ENCODE assay signal across 28 mouse cellular contexts in the genomic region with DNA sequence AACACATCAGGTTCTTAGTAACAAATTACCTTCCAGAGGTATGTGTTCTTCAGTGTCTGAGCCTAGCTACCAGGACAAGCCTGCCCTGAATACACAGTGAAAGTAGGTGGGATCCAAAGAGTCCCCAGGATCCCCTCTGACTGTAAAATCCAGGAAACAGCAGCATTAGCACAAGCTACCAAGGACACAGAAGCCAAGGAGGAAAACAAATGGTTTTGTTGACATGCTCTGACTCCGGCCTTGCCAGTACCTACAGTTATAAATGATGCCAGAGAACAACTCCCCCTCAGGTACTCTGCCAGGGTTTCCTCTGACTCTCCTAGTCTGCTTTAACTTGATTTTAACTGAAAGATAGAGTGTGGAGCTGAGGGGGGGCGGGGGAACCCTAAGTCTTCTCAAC. TPM values are rescaled to one million over a fixed set of nuclear protein-coding genes. Genes with fewer than 3 reads are reported as not detected.
DNase-seq lines count a peak whose midpoint lies in the region; TF ChIP-seq lines count a peak whose summit lies in the region.
"Had no signal": no experiment of that assay in that cellular context is flagged by ENCODE, and none has a peak within 500 bp of the region (broad histone marks: within the 10 kb centered on the region; RNA-seq: fewer than 3 reads in every experiment).

No protein-coding gene starts in this region.

- peak; percentile 17 for TF ChIP-seq POLR2A in ES-Bruce4 (IDR thresholded peaks at IDR 0.05; ENCODE audit: insufficient read depth, low read length)

- peak; percentile 21 for DNase-seq in adrenal gland, postnatal 10 days
- no peak for DNase-seq in adrenal gland, postnatal 4 days (ENCODE audit: low spot score in 2 of 2)
- no peak for DNase-seq in gastrocnemius, adult 2 months
- no peak for DNase-seq in gastrocnemius, postnatal 14 days
- peak; percentile 85 for DNase-seq in R1 (ENCODE audit: low read depth, low spot score)
- DNase-seq in spleen, adult 12 weeks (ENCODE audit: low spot score) = no peak
- DNase-seq: B cell, adult 2 months; cerebellum, adult 18-20 months; cerebellum, postnatal 10 days; cerebellum, postnatal 36 days; embryo, embryonic 11 days; gastrocnemius, postnatal 36 days; heart, postnatal 10 days; heart, postnatal 36 days; kidney, adult 18-20 months; kidney, adult 9 months had no signal

- H3K36me3 ChIP-seq in ES-Bruce4 (ENCODE audit: control insufficient read depth, insufficient read depth, low read length, poor library complexity, severe bottlenecking) = peaks cover 25% of the 10 kb centered on the region
- H3K36me3 ChIP-seq: embryonic facial prominence, embryonic 10.5 days; embryonic facial prominence, embryonic 13.5 days; forebrain, embryonic 12.5 days; heart, embryonic 15.5 days; hindbrain, embryonic 10.5 days had no signal

- peaks cover 4% of the 10 kb centered on the region for H3K4me1 ChIP-seq in ES-Bruce4 (ENCODE audit: control insufficient read depth, insufficient read depth, low read length)
- H3K4me1 ChIP-seq: forebrain, embryonic 15.5 days had no signal

- H3K9me3 ChIP-seq in ES-Bruce4 (replicated peaks; ENCODE audit: control insufficient read depth, insufficient read depth, low read length, poor library complexity, severe bottlenecking) = no peaks in the 10 kb centered on the region
- H3K9me3 ChIP-seq: embryonic facial prominence, embryonic 10.5 days; embryonic facial prominence, embryonic 13.5 days; forebrain, embryonic 12.5 days; forebrain, embryonic 15.5 days; heart, embryonic 12.5 days; heart, embryonic 15.5 days; hindbrain, embryonic 10.5 days; hindbrain, embryonic 13.5 days had no signal

- intact Hi-C loops in gastrocnemius, adult 2 months (cut with DNase I) = no loop called here
- intact Hi-C loops in gastrocnemius, postnatal 14 days (cut with DNase I; ENCODE audit: low total_unique reads) = no loop called here

- peak overlapping the region; percentile 99 for H3K9ac ChIP-seq in ES-Bruce4 (ENCODE audit: low read depth, poor library complexity, severe bottlenecking)
- H3K9ac ChIP-seq: embryonic facial prominence, embryonic 13.5 days; forebrain, embryonic 12.5 days; forebrain, embryonic 15.5 days; heart, embryonic 12.5 days; heart, embryonic 15.5 days; hindbrain, embryonic 13.5 days had no signal

- TF ChIP-seq EP300 in ES-Bruce4 (IDR thresholded peaks at IDR 0.05; ENCODE audit: insufficient read depth, low read depth, low read length) = no peak

- no peak overlapping the region for H3K4me3 ChIP-seq in gastrocnemius, adult 2 months
- peak overlapping the region; percentile 52 for H3K4me3 ChIP-seq in ES-Bruce4 (ENCODE audit: low read depth, low read length)
- H3K4me3 ChIP-seq: embryonic facial prominence, embryonic 10.5 days; embryonic facial prominence, embryonic 13.5 days; erythroblast, embryonic 14.5 days; forebrain, embryonic 12.5 days; forebrain, embryonic 15.5 days; heart, embryonic 12.5 days; heart, embryonic 15.5 days; hindbrain, embryonic 10.5 days; hindbrain, embryonic 13.5 days had no signal

- H3K27me3 ChIP-seq in ES-Bruce4 (ENCODE audit: control insufficient read depth, insufficient read depth, low read length, poor library complexity, severe bottlenecking) = no peaks in the 10 kb centered on the region
- H3K27me3 ChIP-seq: CH12.LX; embryonic facial prominence, embryonic 13.5 days; forebrain, embryonic 12.5 days; forebrain, embryonic 15.5 days; heart, embryonic 12.5 days; heart, embryonic 15.5 days; hindbrain, embryonic 13.5 days had no signal

- TF ChIP-seq CTCF in gastrocnemius, adult 2 months (IDR thresholded peaks at IDR 0.05) = no peak
- TF ChIP-seq CTCF in ES-Bruce4 (IDR thresholded peaks at IDR 0.05; ENCODE audit: low read depth, low read length) = no peak

- H3K27ac ChIP-seq in gastrocnemius, adult 2 months = peak overlapping the region; percentile 87
- H3K27ac ChIP-seq in ES-Bruce4 (ENCODE audit: insufficient read depth, low read length) = peak overlapping the region; percentile 99
- H3K27ac ChIP-seq: embryonic facial prominence, embryonic 10.5 days; embryonic facial prominence, embryonic 13.5 days; forebrain, embryonic 12.5 days; forebrain, embryonic 15.5 days; heart, embryonic 15.5 days; hindbrain, embryonic 10.5 days; hindbrain, embryonic 13.5 days; hindbrain, postnatal 0 days had no signal

RNA-seq across cellular contexts. Expression of gene Slc25a12, which starts 18.0 kb away (rescaled TPM):
- 10 to 100 TPM; 57.8 to 77.8 TPM for total RNA-seq in adrenal gland, postnatal 10 days (2021)
- 10 to 100 TPM; 81.7 to 81.8 TPM for total RNA-seq in adrenal gland, postnatal 4 days (2021)
- 100 to 1,000 TPM; 344 to 471 TPM for total RNA-seq in gastrocnemius, adult 2 months (2021)
- 100 to 1,000 TPM; 309 to 389 TPM for total RNA-seq in gastrocnemius, postnatal 14 days (2021)
- 80.0 and 89.2 TPM in 2 replicates for polyA plus RNA-seq in ES-Bruce4 (2011; ENCODE audit: insufficient read depth, insufficient read length, low read depth, missing spikeins)

RNA-seq across cellular contexts. Expression of gene Hat1, which starts 39.2 kb away (rescaled TPM):
- 10 to 100 TPM; 36.9 to 42.3 TPM for total RNA-seq in adrenal gland, postnatal 10 days (2021)
- total RNA-seq in adrenal gland, postnatal 4 days (2021) = 10 to 100 TPM; 54.9 to 56.0 TPM
- total RNA-seq in gastrocnemius, adult 2 months (2021) = 10 to 100 TPM; 18.0 to 21.3 TPM
- total RNA-seq in gastrocnemius, postnatal 14 days (2021) = 10 to 100 TPM; 12.7 to 14.1 TPM
- 659 and 692 TPM in 2 replicates for polyA plus RNA-seq in ES-Bruce4 (2011; ENCODE audit: insufficient read depth, insufficient read length, low read depth, missing spikeins)

Comparison
In these comparisons a context has a peak if more than half of its experiments do, and no peak if none do; other contexts are left out.
1. DNase-seq: peak in adrenal gland, postnatal 10 days (single experiment) and R1 (single experiment); none in adrenal gland, postnatal 4 days (0 of 2), gastrocnemius, adult 2 months (single experiment), gastrocnemius, postnatal 14 days (single experiment) and spleen, adult 12 weeks (single experiment).